Mouse (Mus musculus): ENCODE data around the gene Ifna7. TPM values are rescaled to one million over a fixed set of nuclear protein-coding genes. Genes with fewer than 3 reads are reported as not detected.
A peak's percentile ranks its signal among the peaks of the same experiment; 100 is the strongest.
"Not testable (repeated sequence)": the region's sequence is repeated elsewhere in the genome, so short reads cannot be mapped to it uniquely, and the experiment has no call there.

The Ifna7 gene
- total RNA-seq (2021), result not detected
- long read RNA-seq, result 0 reads

DNA sequence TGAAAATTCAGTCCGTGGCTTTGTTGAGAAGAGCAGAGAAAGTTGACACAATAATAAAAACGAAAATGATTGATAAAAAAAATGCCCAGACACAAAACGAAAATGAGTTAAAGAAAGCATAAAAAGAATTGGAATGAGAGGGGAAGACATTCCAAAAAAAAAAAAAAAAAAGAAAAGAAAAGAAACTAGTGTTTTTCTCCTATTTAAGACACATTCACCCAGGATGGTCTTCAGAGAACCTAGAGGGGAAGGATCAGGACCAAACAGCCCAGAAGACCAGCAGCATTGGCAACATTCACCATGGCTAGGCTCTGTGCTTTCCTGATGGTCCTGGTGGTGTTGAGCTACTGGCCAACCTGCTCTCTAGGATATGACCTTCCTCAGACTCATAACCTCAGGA is at the start of gene Ifna7:
Gene Ifna7, plus strand, starts transcription at position 301 of the 400 bp plus-strand sequence.
- DNase-seq (ENCODE audit: low spot score in 2 of 2), result no peak

DNA sequence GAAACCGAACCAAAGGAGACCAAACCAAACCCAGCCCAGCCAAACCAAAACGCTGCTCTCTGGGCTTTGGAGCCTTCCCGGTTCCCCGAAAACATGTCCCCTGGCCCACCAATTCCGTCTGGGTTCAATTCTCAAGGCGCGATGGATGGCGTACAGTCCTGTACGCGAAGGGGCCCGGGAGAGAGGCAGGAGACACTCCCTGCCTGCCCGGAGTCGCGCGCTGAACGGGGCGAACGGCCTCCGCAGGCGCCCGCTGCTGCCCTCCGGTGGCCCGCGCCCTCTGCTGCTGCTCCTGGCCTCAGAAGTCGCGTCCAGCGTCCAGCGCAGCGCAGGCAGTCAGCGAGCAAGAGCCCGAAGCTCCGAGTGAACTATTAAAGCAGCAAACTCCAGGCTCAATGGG is 42.5 kb upstream of the Ifna7 start, which contains the start of gene Gm13290:
Gene Gm13290, plus strand, starts transcription at position 301 of the 400 bp plus-strand sequence.
- not testable (repeated sequence) for DNase-seq (ENCODE audit: low spot score in 2 of 2)

DNA sequence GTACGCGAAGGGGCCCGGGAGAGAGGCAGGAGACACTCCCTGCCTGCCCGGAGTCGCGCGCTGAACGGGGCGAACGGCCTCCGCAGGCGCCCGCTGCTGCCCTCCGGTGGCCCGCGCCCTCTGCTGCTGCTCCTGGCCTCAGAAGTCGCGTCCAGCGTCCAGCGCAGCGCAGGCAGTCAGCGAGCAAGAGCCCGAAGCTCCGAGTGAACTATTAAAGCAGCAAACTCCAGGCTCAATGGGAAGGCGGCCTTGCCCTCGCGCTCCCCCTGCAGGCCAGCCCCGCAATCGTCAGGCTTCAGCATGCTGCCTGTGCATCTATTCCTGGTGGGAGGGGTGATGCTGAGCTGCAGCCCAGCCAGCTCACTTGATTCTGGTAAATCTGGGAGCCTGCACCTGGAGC is 39.4 kb upstream of the Ifna7 start, which contains the start of gene Gm13289:
Gene Gm13289, plus strand, starts transcription at position 301 of the 400 bp plus-strand sequence.
- DNase-seq (ENCODE audit: low spot score in 2 of 2), result not testable (repeated sequence)

DNA sequence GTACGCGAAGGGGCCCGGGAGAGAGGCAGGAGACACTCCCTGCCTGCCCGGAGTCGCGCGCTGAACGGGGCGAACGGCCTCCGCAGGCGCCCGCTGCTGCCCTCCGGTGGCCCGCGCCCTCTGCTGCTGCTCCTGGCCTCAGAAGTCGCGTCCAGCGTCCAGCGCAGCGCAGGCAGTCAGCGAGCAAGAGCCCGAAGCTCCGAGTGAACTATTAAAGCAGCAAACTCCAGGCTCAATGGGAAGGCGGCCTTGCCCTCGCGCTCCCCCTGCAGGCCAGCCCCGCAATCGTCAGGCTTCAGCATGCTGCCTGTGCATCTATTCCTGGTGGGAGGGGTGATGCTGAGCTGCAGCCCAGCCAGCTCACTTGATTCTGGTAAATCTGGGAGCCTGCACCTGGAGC is 36.5 kb upstream of the Ifna7 start, which contains the start of gene Gm13272:
Gene Gm13272, plus strand, starts transcription at position 301 of the 400 bp plus-strand sequence.
- DNase-seq (ENCODE audit: low spot score in 2 of 2), result not testable (repeated sequence)

DNA sequence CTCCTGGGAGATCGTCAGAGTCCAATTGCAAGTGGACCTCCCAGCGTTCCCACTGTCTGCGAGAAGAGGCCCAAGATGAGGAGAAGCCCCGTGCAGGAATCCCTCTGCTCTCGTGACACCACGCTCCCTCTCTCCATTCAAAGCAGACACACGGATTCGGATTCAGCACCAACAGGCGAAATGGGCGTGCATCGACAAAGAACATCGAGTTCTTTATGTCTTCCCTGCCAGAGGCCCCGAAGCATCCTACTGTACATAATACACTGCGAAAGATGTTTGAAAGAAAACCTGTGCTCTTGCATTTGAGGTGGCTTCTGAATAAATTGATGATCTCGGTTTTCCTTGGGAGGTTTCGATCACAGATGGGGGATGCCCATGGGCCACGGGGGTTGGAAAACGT is 35.7 kb upstream of the Ifna7 start:
- DNase-seq (ENCODE audit: low spot score in 2 of 2), result peak in 1 of 2 experiments; percentile 17

DNA sequence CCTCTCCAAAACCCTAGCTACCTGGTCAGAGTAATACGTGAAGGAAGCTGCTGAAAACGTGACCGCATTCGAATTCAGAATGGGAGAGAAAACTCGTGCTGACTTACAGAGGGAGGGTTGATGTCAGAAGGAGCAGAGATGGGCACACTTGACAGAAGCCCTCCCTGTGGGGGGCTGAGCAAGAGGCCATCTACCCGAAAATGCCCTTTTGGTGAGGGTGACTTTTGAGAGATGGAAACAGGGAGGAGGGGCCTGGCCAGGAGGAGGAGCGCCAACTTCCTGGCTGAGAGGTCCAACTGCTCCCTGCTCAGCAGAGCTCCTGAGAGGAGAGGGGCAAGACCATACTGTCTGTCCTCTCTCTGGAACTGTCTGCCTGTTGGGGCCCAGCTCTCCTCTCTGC is 34.2 kb upstream of the Ifna7 start, which contains the start of gene Ifnz:
Gene Ifnz, plus strand, starts transcription at position 301 of the 400 bp plus-strand sequence.
- not testable (repeated sequence) for DNase-seq (ENCODE audit: low spot score in 2 of 2)

DNA sequence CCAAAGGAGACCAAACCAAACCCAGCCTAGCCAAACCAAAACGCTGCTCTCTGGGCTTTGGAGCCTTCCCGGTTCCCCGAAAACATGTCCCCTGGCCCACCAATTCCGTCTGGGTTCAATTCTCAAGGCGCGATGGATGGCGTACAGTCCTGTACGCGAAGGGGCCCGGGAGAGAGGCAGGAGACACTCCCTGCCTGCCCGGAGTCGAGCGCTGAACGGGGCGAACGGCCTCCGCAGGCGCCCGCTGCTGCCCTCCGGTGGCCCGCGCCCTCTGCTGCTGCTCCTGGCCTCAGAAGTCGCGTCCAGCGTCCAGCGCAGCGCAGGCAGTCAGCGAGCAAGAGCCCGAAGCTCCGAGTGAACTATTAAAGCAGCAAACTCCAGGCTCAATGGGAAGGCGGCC is 33.7 kb upstream of the Ifna7 start:
- not testable (repeated sequence) for DNase-seq (ENCODE audit: low spot score in 2 of 2)

DNA sequence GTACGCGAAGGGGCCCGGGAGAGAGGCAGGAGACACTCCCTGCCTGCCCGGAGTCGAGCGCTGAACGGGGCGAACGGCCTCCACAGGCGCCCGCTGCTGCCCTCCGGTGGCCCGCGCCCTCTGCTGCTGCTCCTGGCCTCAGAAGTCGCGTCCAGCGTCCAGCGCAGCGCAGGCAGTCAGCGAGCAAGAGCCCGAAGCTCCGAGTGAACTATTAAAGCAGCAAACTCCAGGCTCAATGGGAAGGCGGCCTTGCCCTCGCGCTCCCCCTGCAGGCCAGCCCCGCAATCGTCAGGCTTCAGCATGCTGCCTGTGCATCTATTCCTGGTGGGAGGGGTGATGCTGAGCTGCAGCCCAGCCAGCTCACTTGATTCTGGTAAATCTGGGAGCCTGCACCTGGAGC is 30.6 kb upstream of the Ifna7 start, which contains the start of gene Gm13276:
Gene Gm13276, plus strand, starts transcription at position 301 of the 400 bp plus-strand sequence.
- not testable (repeated sequence) for DNase-seq (ENCODE audit: low spot score in 2 of 2)

DNA sequence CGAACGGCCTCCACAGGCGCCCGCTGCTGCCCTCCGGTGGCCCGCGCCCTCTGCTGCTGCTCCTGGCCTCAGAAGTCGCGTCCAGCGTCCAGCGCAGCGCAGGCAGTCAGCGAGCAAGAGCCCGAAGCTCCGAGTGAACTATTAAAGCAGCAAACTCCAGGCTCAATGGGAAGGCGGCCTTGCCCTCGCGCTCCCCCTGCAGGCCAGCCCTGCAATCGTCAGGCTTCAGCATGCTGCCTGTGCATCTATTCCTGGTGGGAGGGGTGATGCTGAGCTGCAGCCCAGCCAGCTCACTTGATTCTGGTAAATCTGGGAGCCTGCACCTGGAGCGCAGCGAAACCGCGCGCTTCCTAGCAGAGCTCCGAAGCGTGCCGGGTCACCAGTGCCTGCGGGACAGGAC is 27.6 kb upstream of the Ifna7 start, which contains the start of gene Gm13277:
Gene Gm13277, plus strand, starts transcription at position 231 of the 400 bp plus-strand sequence.
- peak; percentile 48 to 68 for DNase-seq (ENCODE audit: low spot score in 2 of 2)

DNA sequence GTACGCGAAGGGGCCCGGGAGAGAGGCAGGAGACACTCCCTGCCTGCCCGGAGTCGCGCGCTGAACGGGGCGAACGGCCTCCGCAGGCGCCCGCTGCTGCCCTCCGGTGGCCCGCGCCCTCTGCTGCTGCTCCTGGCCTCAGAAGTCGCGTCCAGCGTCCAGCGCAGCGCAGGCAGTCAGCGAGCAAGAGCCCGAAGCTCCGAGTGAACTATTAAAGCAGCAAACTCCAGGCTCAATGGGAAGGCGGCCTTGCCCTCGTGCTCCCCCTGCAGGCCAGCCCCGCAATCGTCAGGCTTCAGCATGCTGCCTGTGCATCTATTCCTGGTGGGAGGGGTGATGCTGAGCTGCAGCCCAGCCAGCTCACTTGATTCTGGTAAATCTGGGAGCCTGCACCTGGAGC is 24.8 kb upstream of the Ifna7 start, which contains the start of gene Gm13278:
Gene Gm13278, plus strand, starts transcription at position 301 of the 400 bp plus-strand sequence.
- DNase-seq (ENCODE audit: low spot score in 2 of 2), result not testable (repeated sequence)

DNA sequence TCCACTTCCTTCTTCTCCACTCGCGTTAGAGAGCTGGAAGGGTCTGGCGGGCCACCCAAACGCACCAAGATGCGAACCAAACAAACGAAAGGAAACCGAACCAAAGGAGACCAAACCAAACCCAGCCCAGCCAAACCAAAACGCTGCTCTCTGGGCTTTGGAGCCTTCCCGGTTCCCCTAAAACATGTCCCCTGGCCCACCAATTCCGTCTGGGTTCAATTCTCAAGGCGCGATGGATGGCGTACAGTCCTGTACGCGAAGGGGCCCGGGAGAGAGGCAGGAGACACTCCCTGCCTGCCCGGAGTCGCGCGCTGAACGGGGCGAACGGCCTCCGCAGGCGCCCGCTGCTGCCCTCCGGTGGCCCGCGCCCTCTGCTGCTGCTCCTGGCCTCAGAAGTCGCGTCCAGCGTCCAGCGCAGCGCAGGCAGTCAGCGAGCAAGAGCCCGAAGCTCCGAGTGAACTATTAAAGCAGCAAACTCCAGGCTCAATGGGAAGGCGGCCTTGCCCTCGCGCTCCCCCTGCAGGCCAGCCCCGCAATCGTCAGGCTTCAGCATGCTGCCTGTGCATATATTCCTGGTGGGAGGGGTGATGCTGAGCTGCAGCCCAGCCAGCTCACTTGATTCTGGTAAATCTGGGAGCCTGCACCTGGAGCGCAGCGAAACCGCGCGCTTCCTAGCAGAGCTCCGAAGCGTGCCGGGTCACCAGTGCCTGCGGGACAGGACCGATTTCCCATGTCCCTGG is 21.9 kb upstream of the Ifna7 start, which contains the start of gene Gm13275:
Gene Gm13275, plus strand, starts transcription at position 552 of the 740 bp plus-strand sequence.
- DNase-seq (ENCODE audit: low spot score in 2 of 2), result peak; percentile 74 to 80

DNA sequence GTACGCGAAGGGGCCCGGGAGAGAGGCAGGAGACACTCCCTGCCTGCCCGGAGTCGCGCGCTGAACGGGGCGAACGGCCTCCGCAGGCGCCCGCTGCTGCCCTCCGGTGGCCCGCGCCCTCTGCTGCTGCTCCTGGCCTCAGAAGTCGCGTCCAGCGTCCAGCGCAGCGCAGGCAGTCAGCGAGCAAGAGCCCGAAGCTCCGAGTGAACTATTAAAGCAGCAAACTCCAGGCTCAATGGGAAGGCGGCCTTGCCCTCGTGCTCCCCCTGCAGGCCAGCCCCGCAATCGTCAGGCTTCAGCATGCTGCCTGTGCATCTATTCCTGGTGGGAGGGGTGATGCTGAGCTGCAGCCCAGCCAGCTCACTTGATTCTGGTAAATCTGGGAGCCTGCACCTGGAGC is 18.9 kb upstream of the Ifna7 start, which contains the start of gene Gm13279:
Gene Gm13279, plus strand, starts transcription at position 301 of the 400 bp plus-strand sequence.
- not testable (repeated sequence) for DNase-seq (ENCODE audit: low spot score in 2 of 2)

DNA sequence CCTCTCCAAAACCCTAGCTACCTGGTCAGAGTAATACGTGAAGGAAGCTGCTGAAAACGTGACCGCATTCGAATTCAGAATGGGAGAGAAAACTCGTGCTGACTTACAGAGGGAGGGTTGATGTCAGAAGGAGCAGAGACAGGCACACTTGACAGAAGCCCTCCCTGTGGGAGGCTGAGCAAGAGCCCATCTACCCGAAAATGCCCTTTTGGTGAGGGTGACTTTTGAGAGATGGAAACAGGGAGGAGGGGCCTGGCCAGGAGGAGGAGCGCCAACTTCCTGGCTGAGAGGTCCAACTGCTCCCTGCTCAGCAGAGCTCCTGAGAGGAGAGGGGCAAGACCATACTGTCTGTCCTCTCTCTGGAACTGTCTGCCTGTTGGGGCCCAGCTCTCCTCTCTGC is 16.7 kb upstream of the Ifna7 start, which contains the start of gene Gm13285:
Gene Gm13285, plus strand, starts transcription at position 301 of the 400 bp plus-strand sequence.
- not testable (repeated sequence) for DNase-seq (ENCODE audit: low spot score in 2 of 2)

DNA sequence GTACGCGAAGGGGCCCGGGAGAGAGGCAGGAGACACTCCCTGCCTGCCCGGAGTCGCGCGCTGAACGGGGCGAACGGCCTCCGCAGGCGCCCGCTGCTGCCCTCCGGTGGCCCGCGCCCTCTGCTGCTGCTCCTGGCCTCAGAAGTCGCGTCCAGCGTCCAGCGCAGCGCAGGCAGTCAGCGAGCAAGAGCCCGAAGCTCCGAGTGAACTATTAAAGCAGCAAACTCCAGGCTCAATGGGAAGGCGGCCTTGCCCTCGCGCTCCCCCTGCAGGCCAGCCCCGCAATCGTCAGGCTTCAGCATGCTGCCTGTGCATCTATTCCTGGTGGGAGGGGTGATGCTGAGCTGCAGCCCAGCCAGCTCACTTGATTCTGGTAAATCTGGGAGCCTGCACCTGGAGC is 13.1 kb upstream of the Ifna7 start, which contains the start of gene Gm13287:
Gene Gm13287, plus strand, starts transcription at position 301 of the 400 bp plus-strand sequence.
- DNase-seq (ENCODE audit: low spot score in 2 of 2), result not testable (repeated sequence)

DNA sequence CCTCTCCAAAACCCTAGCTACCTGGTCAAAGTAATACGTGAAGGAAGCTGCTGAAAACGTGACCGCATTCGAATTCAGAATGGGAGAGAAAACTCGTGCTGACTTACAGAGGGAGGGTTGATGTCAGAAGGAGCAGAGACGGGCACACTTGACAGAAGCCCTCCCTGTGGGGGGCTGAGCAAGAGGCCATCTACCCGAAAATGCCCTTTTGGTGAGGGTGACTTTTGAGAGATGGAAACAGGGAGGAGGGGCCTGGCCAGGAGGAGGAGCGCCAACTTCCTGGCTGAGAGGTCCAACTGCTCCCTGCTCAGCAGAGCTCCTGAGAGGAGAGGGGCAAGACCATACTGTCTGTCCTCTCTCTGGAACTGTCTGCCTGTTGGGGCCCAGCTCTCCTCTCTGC is 10.8 kb upstream of the Ifna7 start, which contains the start of gene Gm13288:
Gene Gm13288, plus strand, starts transcription at position 301 of the 400 bp plus-strand sequence.
- not testable (repeated sequence) for DNase-seq (ENCODE audit: low spot score in 2 of 2)

DNA sequence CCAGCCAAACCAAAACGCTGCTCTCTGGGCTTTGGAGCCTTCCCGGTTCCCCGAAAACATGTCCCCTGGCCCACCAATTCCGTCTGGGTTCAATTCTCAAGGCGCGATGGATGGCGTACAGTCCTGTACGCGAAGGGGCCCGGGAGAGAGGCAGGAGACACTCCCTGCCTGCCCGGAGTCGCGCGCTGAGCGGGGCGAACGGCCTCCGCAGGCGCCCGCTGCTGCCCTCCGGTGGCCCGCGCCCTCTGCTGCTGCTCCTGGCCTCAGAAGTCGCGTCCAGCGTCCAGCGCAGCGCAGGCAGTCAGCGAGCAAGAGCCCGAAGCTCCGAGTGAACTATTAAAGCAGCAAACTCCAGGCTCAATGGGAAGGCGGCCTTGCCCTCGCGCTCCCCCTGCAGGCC is 10.3 kb upstream of the Ifna7 start:
- peak; percentile 4 to 14 for DNase-seq (ENCODE audit: low spot score in 2 of 2)

DNA sequence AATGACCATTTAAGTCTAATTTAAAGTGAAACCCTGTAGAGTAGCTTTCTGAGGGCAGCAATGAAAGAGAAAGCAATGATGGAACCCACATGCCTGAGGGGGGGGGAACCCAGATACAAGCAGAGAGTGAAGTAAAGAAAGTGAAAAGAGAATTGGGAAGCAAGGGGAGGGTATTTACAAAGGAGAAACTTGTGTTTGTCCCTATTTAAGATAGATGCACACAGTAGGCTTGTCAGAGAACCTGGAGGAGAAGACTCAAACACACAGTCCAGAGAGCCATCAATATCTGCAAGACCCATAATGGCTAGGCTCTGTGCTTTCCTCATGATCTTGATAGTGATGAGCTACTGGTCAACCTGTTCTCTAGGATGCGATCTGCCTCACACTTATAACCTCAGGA is 3.6 kb downstream of the Ifna7 start, which contains the start of gene Ifna11:
Gene Ifna11, plus strand, starts transcription at position 301 of the 400 bp plus-strand sequence.
- no peak for DNase-seq (ENCODE audit: low spot score in 2 of 2)

DNA sequence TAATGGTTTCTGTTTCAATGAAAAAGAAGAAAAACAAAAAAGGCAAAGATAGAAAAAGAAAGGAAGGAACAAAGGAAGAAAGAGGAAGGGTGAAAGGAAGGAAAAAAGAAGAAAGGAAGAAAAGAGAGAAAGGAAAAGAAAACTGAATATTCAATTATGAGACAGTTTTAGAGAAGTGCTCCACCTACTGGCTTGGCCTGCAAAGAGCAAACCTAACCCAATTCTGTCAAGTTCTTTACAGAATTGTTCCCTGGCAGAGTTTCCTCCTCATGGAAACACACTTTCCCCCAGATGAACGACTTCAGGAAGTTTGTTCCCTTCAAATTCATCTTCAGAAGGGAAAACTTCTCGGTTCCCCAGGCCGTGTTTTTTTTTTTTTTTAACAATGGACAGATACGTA is 7.0 kb downstream of the Ifna7 start:
- DNase-seq (ENCODE audit: low spot score in 2 of 2), result peak; percentile 5 to 26

DNA sequence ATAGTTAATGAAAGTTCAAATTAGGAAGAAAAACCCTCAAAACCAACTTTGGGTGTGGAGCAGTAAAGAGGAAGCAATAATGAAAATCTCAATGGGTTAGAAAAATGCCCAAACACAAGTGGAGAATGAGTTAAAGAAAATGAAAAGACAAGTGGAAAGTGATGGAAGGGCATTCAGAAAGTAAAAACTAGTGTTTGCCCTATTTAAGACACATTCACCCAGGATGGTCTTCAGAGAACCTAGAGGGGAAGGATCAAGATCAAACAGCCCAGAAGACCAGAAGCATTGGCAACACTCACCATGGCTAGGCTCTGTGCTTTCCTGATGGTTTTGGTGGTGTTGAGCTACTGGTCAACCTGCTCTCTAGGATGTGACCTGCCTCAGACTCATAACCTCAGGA is 11.1 kb downstream of the Ifna7 start, which contains the start of gene Ifna6:
Gene Ifna6, plus strand, starts transcription at position 301 of the 400 bp plus-strand sequence.
- DNase-seq (ENCODE audit: low spot score in 2 of 2), result not testable (repeated sequence)

DNA sequence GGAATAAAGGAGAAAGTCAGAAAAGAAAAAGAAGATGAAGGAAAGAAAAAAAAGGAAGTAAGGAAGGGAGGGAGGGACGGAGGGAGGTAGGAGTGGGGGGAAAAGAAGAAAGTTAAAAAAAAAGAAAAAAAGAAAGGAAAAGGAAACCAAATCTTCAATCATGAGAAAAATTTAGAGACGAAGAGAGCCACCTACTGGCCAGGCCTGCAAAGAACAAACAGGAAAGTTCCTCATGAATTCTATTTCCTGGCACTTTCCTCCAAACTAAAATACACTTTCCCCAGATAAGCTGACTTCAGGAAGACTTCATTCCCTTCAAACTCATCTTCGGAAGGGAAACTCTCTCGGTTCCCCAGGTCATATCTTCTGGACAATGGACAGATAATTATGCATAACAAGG is 14.5 kb downstream of the Ifna7 start:
- peak; percentile 47 to 54 for DNase-seq (ENCODE audit: low spot score in 2 of 2)

DNA sequence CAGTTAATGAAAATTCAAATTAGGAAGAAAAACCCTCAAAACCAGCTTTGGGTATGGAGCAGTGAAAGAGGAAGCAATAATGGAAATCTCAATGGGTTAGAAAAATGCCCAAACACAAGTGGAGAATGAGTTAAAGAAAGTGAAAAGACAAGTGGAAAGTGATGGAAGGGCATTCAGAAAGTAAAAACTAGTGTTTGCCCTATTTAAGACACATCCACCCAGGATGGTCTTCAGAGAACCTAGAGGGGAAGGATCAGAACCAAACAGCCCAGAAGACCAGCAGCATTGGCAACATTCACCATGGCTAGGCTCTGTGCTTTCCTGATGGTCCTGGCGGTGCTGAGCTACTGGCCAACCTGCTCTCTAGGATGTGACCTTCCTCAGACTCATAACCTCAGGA is 19.2 kb downstream of the Ifna7 start, which contains the start of gene Ifna5:
Gene Ifna5, plus strand, starts transcription at position 301 of the 400 bp plus-strand sequence.
- not testable (repeated sequence) for DNase-seq (ENCODE audit: low spot score in 2 of 2)
